Mouse (Mus musculus) liver, postnatal 0 days (tissue): ENCODE measurements at regions not wholly inside any gene's neighbourhood (a gene's known extent, or its start where the extent isn't known, plus 50 kb on each side); places are given as distances from the start of the nearest gene placed in this dataset.
"Not testable (repeated sequence)": the region's sequence is repeated elsewhere in the genome, so short reads cannot be mapped to it uniquely, and the experiment has no call there.

Experiments used
- CTCF ChIP-seq: sonication (generic); IDR thresholded peaks from 2 replicates; pipeline ENCODE4 v1.5.1; 2016; ENCODE audit warnings: antibody characterized with exemption, low read depth
- EP300 ChIP-seq: IDR thresholded peaks from 2 replicates; pipeline ENCODE4 v1.6.1; 2016; ENCODE audit warnings: antibody characterized with exemption, low read depth, mild to moderate bottlenecking

DNA sequence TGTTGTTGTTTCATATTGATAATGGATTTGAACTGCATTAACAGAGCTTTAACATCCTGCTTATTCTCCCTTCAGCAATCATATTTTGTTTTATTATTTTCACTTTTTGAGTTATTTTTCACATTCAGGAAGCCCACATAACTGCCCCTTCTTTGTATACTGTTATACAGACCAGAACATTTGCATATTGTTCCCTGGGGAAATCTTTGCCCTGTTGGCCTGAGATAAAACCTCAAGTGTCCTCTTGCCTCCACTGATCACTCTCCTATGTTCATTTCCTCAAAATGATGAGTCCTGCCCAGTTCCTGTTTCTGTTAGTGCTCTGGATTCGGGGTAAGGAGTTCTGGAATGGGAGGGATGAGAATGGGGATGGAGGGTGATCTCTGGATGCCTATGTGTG lies 73.9 kb upstream of the Tacstd2 start:
- not testable (repeated sequence) for TF ChIP-seq CTCF, EP300
